Mouse (Mus musculus) liver, postnatal 0 days (tissue): ENCODE measurements at regions not wholly inside any gene's neighbourhood (a gene's known extent, or its start where the extent isn't known, plus 50 kb on each side); places are given as distances from the start of the nearest gene placed in this dataset.

ENCODE experiments used
- CTCF ChIP-seq: sonication (generic); IDR thresholded peaks from 2 replicates; pipeline ENCODE4 v1.5.1; 2016; ENCODE audit warnings: antibody characterized with exemption, low read depth
- EP300 ChIP-seq: IDR thresholded peaks from 2 replicates; pipeline ENCODE4 v1.6.1; 2016; ENCODE audit warnings: antibody characterized with exemption, low read depth, mild to moderate bottlenecking

GRCm38 (mm10) chr13:97560789-97561188, 199.6 kb downstream of the Gm10260 start:
- TF ChIP-seq CTCF: no peak
- TF ChIP-seq EP300: no peak
